Mouse (Mus musculus): ENCODE data around the gene Msto1. TPM values are rescaled to one million over a fixed set of nuclear protein-coding genes. Genes with fewer than 3 reads are reported as not detected.
"Not testable (repeated sequence)": the region's sequence is repeated elsewhere in the genome, so short reads cannot be mapped to it uniquely, and the experiment has no call there.

Msto1 gene
- polyA plus RNA-seq, 1 experiment from 2014 or later: 9.5 TPM

GRCm38 (mm10) chr3:88866735-88867134 lies 47.1 kb downstream of the Msto1 start:
- H3K4me2 ChIP-seq (ENCODE audit: low read depth, low read length); H3K9me3 ChIP-seq (replicated peaks; ENCODE audit: control insufficient read depth, low read length); H3K27ac ChIP-seq (ENCODE audit: low read length); H3K4me3 ChIP-seq (ENCODE audit: low read depth, low read length); ATAC-seq (ENCODE audit: low read depth); H3K4me1 ChIP-seq (ENCODE audit: control insufficient read depth, low read depth, low read length); H3K9ac ChIP-seq (ENCODE audit: low read depth, low read length); H3K27me3 ChIP-seq (ENCODE audit: control insufficient read depth, insufficient read depth, low read depth, low read length): not testable (repeated sequence)
- no CpG with 5 or more reads among the region's 3 CpGs for WGBS (ENCODE audit: insufficient replicate concordance)
- H3K36me3 ChIP-seq (ENCODE audit: control insufficient read depth, insufficient read depth): peaks cover 18% of the 10 kb centered on the region

GRCm38 (mm10) chr3:88862129-88862528 lies 51.7 kb downstream of the Msto1 start:
- no peak for ATAC-seq (ENCODE audit: low read depth)
- Histone ChIP-seq H3K27ac (ENCODE audit: low read length) (no peak overlapping the region), H3K9me3 (replicated peaks; ENCODE audit: control insufficient read depth, low read length) (no peaks in the 10 kb centered on the region), H3K27me3 (ENCODE audit: control insufficient read depth, insufficient read depth, low read depth, low read length) (no peaks in the 10 kb centered on the region), H3K36me3 (ENCODE audit: control insufficient read depth, insufficient read depth) (peaks cover 39% of the 10 kb centered on the region), H3K4me2 (ENCODE audit: low read depth, low read length) (no peak overlapping the region), H3K9ac (ENCODE audit: low read depth, low read length) (no peak overlapping the region), H3K4me1 (ENCODE audit: control insufficient read depth, low read depth, low read length) (no peaks in the 10 kb centered on the region), H3K4me3 (ENCODE audit: low read depth, low read length) (no peak overlapping the region)
- WGBS (ENCODE audit: insufficient replicate concordance): 82% methylated on average over 3 of the region's 3 CpGs

GRCm38 (mm10) chr3:88855837-88856236 lies 58.0 kb downstream of the Msto1 start:
- no peak for ATAC-seq (ENCODE audit: low read depth)
- Histone ChIP-seq H3K27me3 (ENCODE audit: control insufficient read depth, insufficient read depth, low read depth, low read length) (no peaks in the 10 kb centered on the region), H3K9me3 (replicated peaks; ENCODE audit: control insufficient read depth, low read length) (no peaks in the 10 kb centered on the region), H3K4me1 (ENCODE audit: control insufficient read depth, low read depth, low read length) (no peaks in the 10 kb centered on the region), H3K4me3 (ENCODE audit: low read depth, low read length) (no peak overlapping the region), H3K27ac (ENCODE audit: low read length) (no peak overlapping the region), H3K4me2 (ENCODE audit: low read depth, low read length) (no peak overlapping the region), H3K36me3 (ENCODE audit: control insufficient read depth, insufficient read depth) (peaks cover 41% of the 10 kb centered on the region), H3K9ac (ENCODE audit: low read depth, low read length) (no peak overlapping the region)
- 73% methylated on average over 6 of the region's 6 CpGs for WGBS (ENCODE audit: insufficient replicate concordance)

Other genes with a start within 250 kb of the Msto1 start
- 22.0 and 24.5 TPM in 2 replicates for gene Khdc4, start 228.2 kb downstream of the Msto1 start, polyA plus RNA-seq (2015; fragmentation: Nextera tagmentation; extraction: Ambion mirVana)
- 32.9 and 33.8 TPM in 2 replicates for gene Rit1, start 197.2 kb downstream of the Msto1 start, polyA plus RNA-seq (2015; fragmentation: Nextera tagmentation; extraction: Ambion mirVana)
- gene Syt11, start 138.8 kb downstream of the Msto1 start, polyA plus RNA-seq (2015; fragmentation: Nextera tagmentation; extraction: Ambion mirVana): 0.42 and 0.54 TPM in 2 replicates
- 2.8 and 3.3 TPM in 2 replicates for gene Gon4l, start 78.8 kb downstream of the Msto1 start, polyA plus RNA-seq (2015; fragmentation: Nextera tagmentation; extraction: Ambion mirVana)
- gene Ash1l, start 36.6 kb upstream of the Msto1 start, polyA plus RNA-seq (2015; fragmentation: Nextera tagmentation; extraction: Ambion mirVana): 4.9 and 5.5 TPM in 2 replicates
- gene Dap3, start 37.2 kb upstream of the Msto1 start, polyA plus RNA-seq (2015; fragmentation: Nextera tagmentation; extraction: Ambion mirVana): 78.9 and 86.8 TPM in 2 replicates
- gene Rusc1, start 179.3 kb upstream of the Msto1 start, polyA plus RNA-seq (2015; fragmentation: Nextera tagmentation; extraction: Ambion mirVana): 2.6 and 3.3 TPM in 2 replicates
- 0.11 TPM in 1 of 2 replicates, not detected in the other for gene Gm43738, start 187.1 kb upstream of the Msto1 start, polyA plus RNA-seq (2015; fragmentation: Nextera tagmentation; extraction: Ambion mirVana)
- 375 and 379 TPM in 2 replicates for gene Fdps, start 188.0 kb upstream of the Msto1 start, polyA plus RNA-seq (2015; fragmentation: Nextera tagmentation; extraction: Ambion mirVana)
- gene Pklr, start 222.1 kb upstream of the Msto1 start, polyA plus RNA-seq (2015; fragmentation: Nextera tagmentation; extraction: Ambion mirVana): 102 and 104 TPM in 2 replicates
- 0.29 and 0.32 TPM in 2 replicates for gene Hcn3, start 246.2 kb upstream of the Msto1 start, polyA plus RNA-seq (2015; fragmentation: Nextera tagmentation; extraction: Ambion mirVana)

All from liver, embryonic 16.5 days (tissue).